Mouse (Mus musculus) cerebellum, adult 11-12 months (tissue): ENCODE measurements around the gene Bpifb4.
A peak's percentile ranks its signal among the peaks of the same experiment; 100 is the strongest.

Experiments
- DNase-seq: peaks from one replicate; pipeline ENCODE4 v3.0.0; 2022

Gene Bpifb4

DNA sequence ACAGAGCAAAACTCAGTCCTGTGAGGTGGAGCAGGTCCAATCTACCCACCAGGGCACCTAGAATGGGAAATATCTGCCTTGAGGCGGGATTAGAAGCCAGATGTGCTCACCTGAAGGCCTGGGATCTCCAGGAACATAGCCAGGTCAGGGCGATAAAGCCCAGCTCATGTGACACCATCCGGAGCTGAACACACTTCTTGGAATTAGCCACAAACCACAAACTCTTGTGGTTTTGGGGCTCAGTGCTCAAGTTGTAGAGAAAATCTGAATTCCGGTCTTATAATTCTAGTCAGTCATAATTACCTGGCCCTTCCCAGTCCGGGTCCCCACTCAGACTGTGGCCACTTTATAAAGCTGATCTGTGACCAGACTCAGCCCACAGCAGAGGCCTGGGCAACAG is at the start of gene Bpifb4:
Bpifb4 (plus strand) TSS at position 370 of the 400 bp plus-strand sequence.
- no peak for DNase-seq

DNA sequence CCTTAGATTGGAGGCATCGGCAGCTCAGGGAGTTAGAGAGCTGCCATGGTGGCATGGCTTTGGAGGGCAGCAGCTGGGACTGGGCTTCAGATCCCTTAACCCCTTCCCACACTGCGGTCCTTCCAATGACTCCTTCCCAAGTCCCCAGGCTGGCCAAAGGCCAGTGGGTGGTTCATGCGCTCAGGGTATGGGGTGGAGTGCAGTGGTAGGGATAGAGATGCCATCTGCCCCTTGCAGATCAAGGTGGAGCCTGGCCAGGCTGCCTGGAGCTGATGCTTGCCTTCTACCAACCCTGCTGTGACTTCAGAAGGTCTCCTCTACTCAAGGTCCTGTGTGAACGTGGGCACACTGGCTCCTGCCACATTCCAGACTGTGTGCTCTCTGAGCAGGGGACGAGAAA is 38.9 kb upstream of the Bpifb4 start:
- peak; percentile 61 for DNase-seq

DNA sequence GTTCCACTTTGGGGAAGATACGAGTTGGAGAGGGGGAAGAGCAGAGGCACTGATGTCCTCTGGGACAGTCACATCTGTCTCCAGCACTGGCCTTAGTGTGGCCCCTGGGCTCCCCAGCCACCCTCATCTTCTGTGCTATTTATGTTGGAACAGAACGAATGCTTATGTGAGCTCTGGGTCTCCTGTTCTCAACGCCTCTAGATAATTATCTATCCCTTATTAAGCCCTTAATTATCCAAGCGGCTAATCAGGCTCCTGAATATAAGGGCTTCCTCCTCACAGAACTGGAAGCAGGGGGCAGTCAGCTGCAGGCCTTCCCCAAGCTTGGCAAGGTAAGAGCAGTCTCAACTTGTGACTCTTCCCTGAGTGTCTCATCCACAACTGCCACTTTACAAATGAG is 37.9 kb upstream of the Bpifb4 start, which contains the start of gene Bpifb6:
Bpifb6 (plus strand) TSS at position 301 of the 400 bp plus-strand sequence.
- DNase-seq = no peak

DNA sequence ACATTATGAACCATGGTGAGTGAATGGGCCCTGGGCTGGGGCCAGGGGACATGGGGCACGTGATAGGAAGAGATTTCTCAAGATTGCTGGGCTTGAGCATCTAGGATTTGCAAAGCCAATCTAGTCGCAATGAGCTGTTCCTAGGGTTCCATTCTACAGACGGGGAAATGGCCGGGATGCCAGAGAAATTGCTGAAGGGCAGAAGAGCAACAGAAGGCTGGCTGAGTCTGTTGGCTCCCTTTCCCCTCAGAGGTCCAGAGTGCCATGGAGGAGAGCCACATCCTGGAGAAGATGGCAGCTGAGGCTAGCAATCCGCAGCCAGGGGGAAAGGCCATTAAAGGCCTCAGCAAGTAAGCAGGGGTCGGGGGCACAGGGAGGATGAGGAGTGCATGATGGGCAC is 35.3 kb upstream of the Bpifb4 start:
- peak; percentile 81 for DNase-seq

DNA sequence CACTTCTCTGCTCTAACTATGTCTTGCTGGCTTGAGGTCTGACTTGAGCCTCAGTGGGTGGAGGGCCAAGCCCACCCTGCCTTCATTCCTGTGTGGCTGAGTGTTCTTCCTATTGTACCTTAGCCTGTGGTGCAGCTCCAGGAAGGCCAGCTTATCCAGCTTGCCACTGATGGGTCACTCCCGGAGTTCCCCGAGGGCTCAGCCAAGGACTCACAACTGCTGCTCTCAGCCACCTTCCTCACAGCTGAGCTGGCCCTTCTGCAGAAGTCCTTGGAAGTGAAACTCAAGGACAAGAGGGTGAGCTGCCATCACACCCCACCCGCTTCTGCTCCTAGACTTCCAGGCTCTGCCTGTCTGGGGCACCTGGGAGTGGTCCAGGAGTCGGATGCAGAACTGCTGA is 31.4 kb upstream of the Bpifb4 start:
- DNase-seq = no peak

DNA sequence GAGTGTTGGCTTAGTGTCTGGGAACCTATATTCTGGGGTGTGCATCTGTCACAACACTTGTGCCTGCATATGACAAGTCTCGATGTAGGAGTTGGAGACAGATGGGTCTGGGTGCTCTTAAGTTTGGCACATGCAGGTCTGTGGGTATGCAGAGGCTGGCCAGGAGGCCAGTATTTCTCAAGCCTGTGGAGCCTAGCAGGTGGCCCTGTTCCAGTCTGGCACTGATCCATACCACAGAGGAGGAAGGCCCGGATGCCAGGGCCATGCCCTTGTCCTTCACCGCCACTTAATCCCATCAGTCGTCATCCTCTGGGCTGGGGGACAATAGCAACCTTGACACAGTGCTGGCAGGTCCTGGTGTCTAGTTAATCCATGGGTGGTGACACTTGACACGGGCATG is 23.9 kb upstream of the Bpifb4 start:
- peak; percentile 29 for DNase-seq

DNA sequence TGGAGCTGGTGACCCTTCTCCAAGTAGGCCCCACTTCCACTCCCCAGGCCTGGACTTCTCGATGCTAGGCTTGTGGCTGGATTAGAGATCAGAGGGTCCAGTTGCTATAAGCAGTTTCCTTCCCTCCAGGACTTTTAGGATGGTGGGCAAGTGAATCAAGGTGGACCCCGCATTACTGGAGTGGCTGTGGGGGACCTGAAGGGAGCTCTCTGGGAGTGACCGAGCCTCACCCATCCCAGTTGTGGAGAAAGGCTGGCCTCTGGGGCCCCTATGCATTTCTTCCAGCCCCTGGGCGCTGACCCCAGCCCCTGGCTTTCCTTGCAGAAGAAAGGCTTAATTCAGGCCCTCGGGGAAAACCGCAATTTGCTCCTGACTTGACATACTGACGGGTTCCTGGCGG is 20.1 kb upstream of the Bpifb4 start, which contains the start of gene Bpifb3:
Bpifb3 (plus strand) TSS at position 301 of the 400 bp plus-strand sequence.
- no peak for DNase-seq

DNA sequence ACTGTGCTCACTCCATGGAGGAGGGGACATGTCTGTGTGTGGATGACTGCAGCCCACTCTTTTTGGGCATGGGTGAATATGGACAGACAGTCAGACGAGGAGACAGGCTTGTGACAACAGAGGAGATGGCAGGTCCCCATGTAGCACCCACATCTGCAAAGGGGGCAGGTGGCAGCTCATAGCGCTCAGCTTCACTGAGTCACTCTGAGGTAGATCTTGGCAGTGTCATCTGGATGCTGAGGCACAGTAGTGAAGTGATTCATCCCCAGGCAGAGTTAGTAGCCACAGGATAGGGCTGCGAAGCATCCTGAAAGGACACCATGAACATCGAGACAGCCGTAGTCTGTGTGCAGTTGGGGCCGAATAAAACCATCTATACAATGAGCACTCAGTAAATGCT is 16.8 kb upstream of the Bpifb4 start:
- no peak for DNase-seq

DNA sequence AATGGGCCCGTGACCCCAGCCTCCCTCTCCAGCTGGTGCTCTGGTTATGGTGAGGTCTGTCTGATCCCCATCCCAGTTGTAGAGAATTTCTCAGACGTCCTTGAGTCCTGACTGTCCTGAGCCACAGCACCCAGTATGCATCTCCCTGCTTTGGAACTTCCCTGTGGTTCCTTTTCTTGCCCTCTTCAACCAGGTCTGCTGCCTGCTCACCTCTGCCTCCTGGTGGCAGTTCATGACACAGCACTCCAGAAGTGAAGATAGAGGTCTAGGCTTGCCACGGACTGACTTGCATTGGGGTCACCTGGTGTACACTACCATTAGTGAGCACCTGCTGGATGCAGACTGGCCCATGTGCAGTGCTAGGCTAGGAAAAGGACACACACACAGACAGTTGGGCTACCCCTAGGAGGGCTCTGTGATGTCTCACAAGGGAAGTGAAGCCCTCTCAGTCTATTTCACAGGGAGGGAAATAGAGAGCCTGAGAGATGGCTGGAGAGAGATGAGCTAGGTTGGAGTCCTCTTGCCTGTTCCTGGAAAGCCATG is 8.1 kb upstream of the Bpifb4 start:
- peak; percentile 51 for DNase-seq

DNA sequence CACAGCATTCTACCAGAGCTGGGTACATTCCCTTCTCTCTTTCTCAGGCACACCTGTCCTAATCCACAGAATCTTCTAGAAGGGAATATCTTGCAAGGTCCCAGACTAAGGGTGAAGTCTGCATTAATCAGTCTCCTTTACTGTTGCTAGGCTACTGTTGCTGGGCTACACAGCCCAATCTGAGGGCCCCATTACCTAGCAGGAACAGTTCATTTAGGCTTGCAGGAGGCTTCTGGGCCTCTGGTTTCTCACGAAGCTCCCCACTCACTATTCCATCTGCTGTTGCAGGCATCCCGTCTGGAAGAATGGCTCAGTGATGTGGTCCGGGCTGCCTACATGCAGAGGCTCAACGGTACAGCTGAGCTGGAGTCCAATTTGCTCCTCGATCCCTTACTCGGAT is 6.9 kb upstream of the Bpifb4 start:
- DNase-seq = no peak

DNA sequence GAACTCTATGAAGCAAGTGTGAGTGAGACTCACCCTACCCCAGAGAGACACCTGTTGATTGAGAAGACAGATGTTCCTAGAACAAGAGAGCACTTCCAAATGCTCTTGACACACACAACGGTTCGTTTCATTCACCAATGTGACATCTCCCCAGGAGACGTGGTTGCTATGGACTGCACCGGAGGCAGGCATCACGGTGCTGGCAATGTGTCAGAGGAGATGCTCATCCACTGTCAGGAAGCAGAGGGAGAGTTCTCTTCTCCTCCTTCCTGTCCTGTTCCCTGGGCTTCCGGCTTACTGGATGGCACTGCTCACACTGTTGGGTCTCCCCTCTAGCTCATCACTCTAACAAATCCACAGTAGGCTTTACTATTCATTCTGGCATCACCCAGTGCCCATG is 4.7 kb upstream of the Bpifb4 start:
- no peak for DNase-seq

DNA sequence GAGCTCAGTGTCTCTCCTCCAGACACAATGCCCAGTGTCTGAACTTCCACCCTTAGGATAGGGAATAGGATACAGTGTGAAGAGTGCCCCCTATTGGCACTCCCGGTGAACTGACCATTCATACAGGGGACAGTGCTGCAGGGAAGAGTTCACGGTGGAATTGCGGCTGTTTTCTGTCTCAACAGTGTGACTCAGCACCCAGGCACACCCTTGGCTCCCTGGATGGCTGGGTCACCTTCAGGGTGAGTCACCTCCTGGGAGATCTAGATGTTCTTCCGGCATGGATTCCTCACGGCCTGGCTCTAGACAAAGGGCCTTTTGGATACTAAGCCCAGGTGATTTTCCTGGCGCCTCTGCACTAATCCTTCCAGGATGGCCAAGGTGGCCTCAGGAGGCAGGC is 2.7 kb upstream of the Bpifb4 start:
- no peak for DNase-seq

DNA sequence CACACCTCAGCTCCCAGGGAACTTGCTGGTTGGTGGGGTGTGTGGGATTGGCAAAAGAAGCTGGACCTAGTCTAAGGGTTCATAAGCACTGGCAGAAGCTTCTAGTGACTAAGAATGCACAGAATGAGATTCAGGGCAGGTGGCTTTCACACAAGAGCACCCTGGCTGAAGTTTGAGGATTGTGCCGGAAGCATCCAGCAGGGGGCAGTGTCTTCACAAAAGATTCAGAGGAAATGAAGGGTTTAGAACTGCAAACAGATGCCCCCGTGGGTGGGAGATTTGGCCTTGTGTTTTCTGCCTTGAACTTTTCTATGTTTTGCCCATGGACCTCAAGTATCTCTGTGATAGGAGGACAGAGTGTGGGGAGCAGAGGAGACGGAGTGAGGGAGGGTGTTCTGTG is 5.5 kb downstream of the Bpifb4 start:
- peak; percentile 60 for DNase-seq

DNA sequence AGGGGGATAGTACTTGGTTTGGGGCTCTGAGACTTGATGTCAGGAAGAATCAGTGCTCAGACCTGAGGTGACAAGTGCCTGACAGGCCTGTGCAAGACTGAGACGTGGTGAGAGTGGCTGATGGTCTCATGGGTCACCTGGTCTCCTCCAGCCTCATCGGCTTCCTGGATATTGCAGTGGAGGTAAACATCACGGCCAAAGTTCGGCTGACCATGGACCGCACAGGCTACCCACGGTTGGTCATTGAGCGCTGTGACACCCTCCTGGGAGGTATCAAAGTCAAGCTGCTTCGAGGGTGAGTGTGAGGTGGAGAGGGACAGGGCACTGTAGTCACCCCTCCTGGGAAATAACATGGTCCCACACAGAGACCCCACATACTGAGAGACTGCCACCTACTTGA is 6.6 kb downstream of the Bpifb4 start:
- DNase-seq = no peak

DNA sequence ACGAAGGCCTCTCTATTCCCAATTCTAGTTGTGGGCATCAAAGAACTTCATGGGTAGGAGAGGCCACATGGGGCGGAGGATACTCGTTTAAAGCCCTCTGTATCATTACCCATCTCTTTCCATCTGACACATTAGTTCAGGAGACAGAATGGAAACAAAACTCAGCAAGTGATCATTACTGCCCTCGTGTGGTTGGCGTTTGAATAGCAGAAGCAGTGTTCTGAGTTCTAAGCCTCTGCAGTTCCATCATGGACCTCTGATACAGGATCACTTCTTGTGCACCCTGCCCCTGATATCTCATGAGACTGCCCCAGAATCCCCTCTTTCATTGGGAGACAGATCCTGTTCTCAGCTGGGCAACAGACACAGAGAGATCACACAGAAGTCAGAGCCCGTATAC is 14.9 kb downstream of the Bpifb4 start:
- peak; percentile 63 for DNase-seq

DNA sequence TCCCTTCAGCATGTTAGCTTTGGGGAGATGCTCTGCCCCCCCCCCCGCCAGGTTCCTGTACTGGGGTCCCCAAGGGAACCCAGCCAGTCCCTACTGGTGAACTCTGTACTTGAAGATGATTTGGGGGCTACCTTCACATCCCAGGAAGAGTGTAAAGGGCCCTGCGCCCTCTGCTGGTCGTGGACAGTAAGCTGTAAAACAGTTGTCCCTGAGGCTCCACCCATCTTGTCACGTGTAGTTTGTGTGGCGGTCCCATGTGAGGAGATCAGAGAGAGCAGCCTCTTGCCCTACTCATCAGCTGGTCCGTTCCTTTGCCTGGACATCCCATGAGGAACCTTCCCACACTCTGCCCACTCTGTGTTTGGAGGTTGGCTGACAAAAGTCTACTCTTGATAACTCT is 15.8 kb downstream of the Bpifb4 start:
- DNase-seq = no peak

DNA sequence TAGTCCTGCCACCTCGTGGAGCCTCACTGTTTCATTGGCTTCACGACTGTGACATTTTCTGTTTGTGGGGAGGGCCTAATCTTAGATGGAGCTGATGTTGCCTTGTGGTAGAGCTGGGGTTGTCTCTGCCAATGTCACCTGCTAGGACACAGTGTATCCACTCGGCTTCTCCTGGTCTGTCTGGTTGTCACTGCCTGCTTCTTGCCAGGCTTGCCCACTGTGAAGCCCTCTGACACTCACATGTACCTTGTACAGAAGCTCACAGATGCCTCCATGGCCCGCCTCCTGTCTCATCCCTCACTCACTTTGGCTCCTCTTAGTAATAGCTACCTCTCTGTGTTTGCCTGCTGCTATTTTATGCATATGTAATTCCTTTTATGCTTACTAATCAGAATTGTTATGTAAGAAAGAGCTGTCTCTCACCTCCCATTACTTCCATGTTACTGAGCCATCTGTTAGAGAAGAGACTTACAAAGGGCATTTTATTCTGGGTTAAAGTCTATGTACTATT is 24.9 kb downstream of the Bpifb4 start:
- peak; percentile 86 for DNase-seq

DNA sequence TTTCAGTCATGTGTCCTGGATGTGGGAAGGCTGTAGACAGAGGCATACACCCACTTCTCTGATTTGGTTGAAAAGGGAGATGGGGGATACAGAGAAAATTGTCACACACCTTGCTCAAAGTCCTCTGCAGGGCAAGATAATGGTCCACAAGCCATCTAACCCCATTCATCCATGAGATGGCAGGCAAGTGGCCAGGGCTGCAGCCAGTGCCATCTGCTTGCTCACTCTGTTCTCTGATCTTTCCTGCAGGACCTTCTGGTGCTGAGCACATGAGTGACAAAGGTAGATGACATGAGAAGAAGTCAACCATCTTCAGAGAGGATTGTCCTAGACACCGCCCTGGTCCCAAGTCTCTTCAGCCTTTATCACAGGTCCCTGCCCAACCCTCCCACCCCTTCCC is 25.3 kb downstream of the Bpifb4 start:
- peak; percentile 97 for DNase-seq

DNA sequence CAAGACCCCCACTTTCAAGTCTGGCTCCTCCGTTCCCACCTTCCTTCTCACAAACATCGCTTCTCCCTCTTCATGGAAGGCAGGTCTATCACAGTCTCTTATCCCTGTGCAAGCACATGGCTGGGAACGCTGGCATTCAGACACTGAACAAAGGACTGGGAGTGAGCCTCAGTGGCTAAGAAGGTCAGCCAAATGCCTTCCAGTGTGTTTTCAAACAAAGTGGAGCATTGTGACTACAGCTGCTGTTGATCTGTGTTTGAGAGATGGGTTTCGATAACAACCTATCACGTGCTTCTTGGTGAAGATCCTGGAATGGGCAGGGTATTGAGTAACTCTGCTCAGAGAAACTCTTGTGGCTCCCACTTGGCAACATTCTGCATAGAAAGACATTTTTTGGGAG is 32.2 kb downstream of the Bpifb4 start:
- no peak for DNase-seq

DNA sequence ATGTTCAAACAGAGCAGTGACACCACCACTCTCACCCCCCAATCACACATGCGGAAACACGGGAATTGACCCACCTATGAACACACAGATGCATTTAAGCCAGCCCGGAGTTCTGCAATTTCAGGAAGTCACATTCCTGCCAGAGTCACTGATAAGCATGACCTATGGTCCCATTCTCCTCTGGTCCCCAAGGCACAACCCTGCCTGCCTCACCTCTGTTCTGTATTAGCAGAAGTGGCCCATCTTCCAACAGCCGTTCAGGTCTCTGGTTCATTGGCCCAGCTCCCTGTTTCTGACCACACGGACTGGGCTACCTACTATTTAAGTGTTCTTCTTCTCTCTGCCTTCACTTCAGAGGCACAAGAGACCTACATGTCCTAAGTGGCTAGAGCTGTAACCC is 36.6 kb downstream of the Bpifb4 start, which contains the start of gene Bpifa6:
Bpifa6 (plus strand) TSS at position 364 of the 400 bp plus-strand sequence.
- DNase-seq = no peak

DNA sequence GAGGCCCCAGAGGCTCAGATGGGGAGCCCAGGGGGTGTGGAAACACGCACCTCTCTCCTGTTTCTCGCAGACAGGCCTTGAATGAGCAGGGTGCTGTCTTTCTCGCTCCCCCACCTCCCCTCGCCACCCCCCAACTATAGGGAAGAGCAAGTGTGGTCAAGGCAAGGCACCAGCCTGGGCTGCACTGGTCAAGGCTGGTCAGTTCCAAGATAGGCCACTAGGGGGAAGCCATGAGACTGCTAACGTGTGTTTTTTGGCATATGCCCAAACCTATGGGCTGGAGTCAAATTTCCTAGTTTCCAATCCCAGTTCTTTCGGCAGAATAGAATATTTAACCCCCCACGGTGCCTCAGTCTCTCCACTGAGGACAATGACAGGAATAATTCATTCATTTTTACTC is 57.8 kb downstream of the Bpifb4 start:
- peak; percentile 60 for DNase-seq

DNA sequence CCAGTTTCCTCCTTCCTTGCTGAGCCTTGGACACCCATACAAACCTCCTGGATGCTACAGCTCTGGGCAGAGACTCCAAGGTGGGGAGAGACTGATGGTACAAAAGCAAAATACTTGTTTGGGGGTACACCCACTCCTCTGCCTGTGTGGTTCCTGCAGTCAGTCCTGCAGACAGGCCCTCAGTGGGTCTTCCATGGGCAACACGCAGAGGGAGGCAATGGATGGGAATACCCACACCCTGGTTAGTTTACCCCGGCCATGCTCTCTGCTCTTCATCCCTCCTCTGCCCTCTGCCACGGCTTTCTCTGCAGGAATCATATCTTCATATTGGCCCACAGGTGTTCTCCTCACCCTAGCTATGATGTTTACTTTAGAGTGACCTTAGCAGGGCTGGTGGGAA is 62.5 kb downstream of the Bpifb4 start:
- DNase-seq = no peak

DNA sequence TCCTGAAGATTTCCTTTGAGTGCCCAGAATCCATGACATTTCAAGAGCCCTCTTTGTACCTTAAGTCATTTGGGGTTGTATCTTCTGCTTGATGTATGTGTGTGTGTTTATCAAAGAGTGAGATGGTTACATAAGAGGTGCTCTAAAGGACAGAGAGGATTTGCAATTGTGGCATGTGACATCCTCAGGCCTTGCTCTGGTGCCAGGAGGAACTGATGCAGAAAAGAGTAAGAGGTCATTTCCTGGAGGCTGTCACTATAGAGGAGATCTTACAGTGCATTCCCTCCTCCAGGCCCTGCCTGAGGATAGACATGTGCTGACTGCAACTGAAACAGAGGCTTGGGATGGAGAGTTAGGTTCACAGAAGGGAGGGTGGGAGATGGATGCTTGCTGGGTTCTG is 63.0 kb downstream of the Bpifb4 start:
- DNase-seq = no peak

DNA sequence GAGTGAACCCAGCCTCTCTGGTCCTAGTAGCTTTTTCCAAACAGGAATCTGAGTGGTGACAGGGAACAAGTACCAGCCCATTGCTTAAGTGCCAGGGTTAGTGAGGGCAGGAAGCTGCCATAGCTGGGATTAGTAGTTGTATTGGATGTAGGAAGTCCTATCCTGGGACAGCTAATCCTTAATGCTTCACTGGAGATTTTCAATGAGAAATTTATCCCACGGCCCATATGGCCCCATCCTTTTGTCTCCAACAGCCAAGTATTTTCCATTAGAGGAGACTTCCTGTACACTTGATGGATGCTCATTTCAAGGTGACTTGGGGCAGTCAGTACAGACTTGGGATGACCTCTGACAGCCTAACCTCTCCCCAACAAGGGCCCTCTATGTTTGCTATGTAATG is 66.4 kb downstream of the Bpifb4 start:
- no peak for DNase-seq

DNA sequence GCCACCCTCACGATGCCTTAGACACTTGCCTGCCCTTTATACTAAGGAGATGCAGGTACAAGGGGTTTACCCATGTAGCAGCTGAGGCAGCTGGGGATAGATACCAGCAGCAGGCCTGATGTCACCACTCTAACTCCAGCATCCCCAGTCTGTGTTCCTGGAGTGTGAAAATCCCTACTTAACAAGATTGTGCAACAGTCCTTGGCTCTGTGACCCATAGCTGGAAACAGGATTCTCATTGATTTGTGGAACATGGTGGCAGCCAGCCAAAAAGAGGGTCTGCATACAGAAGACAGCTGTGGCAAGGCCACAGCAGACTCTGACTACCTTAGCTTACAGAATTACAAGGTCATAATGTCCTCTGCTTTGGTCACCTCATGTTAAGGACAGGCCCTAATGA is 67.1 kb downstream of the Bpifb4 start:
- DNase-seq = no peak
